7 mouse cellular contexts compared by ENCODE assay signal in the genomic region with DNA sequence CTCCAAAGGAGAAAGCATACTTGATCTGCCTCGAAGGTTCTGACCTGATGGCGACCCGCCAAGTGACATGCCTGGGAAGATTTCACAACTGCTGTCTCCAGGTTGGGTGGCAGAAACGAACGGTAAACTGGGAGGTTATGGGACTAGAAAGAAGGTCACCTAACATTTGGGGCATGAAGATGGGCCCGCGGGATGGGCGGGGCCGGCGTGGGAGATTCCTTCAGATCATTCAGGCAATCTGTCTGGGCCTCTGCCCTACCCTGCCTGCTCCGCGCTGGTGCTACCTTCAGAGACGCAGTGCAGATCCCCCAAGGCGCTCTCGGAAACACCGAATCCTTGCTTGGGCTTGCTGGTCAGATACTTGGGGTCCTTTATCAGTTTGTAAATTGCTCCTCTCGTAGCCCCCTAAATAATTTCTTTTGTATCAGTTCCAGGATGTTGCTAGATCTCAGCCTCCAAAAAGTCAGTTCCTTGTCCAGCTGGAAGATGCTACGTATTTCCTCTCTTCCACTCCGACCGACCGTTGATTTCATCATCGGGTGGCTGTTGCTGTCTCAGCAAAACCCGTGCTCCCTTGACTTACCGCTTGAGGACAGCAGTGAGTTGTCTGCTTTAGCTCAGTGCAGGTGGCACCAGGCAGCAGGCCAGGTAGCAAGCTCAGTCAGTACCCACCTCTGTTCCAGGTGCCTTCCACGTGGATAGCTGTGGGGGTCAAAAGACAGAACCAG. TPM values are rescaled to one million over a fixed set of nuclear protein-coding genes. Genes with fewer than 3 reads are reported as not detected.
DNase-seq lines count a peak whose midpoint lies in the region; ATAC-seq and TF ChIP-seq lines count a peak whose summit lies in the region.

No protein-coding gene starts in this region.

- H3K27me3 ChIP-seq in limb, embryonic 11.5 days (ENCODE audit: control insufficient read depth, insufficient read depth, low read length), result no peaks in the 10 kb centered on the region
- H3K27me3 ChIP-seq in midbrain, embryonic 12.5 days, result peaks cover 9% of the 10 kb centered on the region; the same call in 1 of the 2 replicates
- no peaks in the 10 kb centered on the region for H3K27me3 ChIP-seq in spleen, adult 2 months (ENCODE audit: control insufficient read depth, insufficient read depth, low read length)

- H3K9me3 ChIP-seq in limb, embryonic 11.5 days (ENCODE audit: control insufficient read depth, low read length), result no peaks in the 10 kb centered on the region
- no peaks in the 10 kb centered on the region for H3K9me3 ChIP-seq in midbrain, embryonic 12.5 days

- no peak overlapping the region for H3K9ac ChIP-seq in limb, embryonic 11.5 days (ENCODE audit: low read length)
- peak overlapping the region; percentile 39; the same call in 1 of the 2 replicates for H3K9ac ChIP-seq in midbrain, embryonic 12.5 days (replicated peaks)

- 0 out of 2 replicates have a peak, but pooled peaks have one; percentile 60 for ATAC-seq in limb, embryonic 11.5 days (ENCODE audit: insufficient number of reproducible peaks, low FRiP score, low TSS enrichment, low read depth)
- no peak for ATAC-seq in midbrain, embryonic 12.5 days (ENCODE audit: low FRiP score, low read depth)

- DNase-seq in T-cell, adult 2 months (ENCODE audit: low spot score), result peak; percentile 72
- DNase-seq in cerebellum, adult 8-10 months, result peak; percentile 78
- peak; percentile 24 to 43 for DNase-seq in frontal cortex, postnatal 14 days (ENCODE audit: low spot score in 2 of 2)
- peak; percentile 54 for DNase-seq in kidney, adult 18-20 months
- peak; percentile 47 for DNase-seq in limb, embryonic 11.5 days (ENCODE audit: low spot score)
- peak; percentile 67 to 74 for DNase-seq in spleen, adult 2 months (ENCODE audit: low read depth in 1 of 2, low spot score in 2 of 2)

- H3K4me3 ChIP-seq in limb, embryonic 11.5 days (ENCODE audit: low read depth, low read length), result no peak overlapping the region
- peak overlapping the region; percentile 29 for H3K4me3 ChIP-seq in midbrain, embryonic 12.5 days
- H3K4me3 ChIP-seq in spleen, adult 2 months (ENCODE audit: extremely low read depth, insufficient read depth, insufficient read length), result peak overlapping the region; percentile 51

- H3K36me3 ChIP-seq in limb, embryonic 11.5 days (ENCODE audit: control insufficient read depth, insufficient read depth, low read length), result no peaks in the 10 kb centered on the region
- H3K36me3 ChIP-seq in midbrain, embryonic 12.5 days, result no peaks in the 10 kb centered on the region
- H3K36me3 ChIP-seq in spleen, adult 2 months (ENCODE audit: control insufficient read depth, insufficient read depth, low read length), result no peaks in the 10 kb centered on the region

- H3K27ac ChIP-seq in limb, embryonic 11.5 days (replicated peaks; ENCODE audit: low read depth, low read length), result no peak overlapping the region
- H3K27ac ChIP-seq in midbrain, embryonic 12.5 days (replicated peaks), result no peak overlapping the region
- H3K27ac ChIP-seq in spleen, adult 2 months (ENCODE audit: insufficient read depth, low read length), result peak overlapping the region; percentile 75

- 7% methylated on average over 25 of the region's 25 CpGs for WGBS in limb, embryonic 11.5 days
- WGBS in midbrain, embryonic 12.5 days, result 9% methylated on average over 25 of the region's 25 CpGs
- WGBS in spleen, adult 2 months, result 6% methylated on average over 25 of the region's 25 CpGs

- peak overlapping the region; percentile 33 for H3K4me2 ChIP-seq in limb, embryonic 11.5 days (ENCODE audit: low read depth, severe bottlenecking)
- H3K4me2 ChIP-seq in midbrain, embryonic 12.5 days (replicated peaks), result peak overlapping the region; percentile 48

- peak; percentile 85; the same call in 1 of the 2 replicates for TF ChIP-seq CTCF in spleen, adult 2 months (IDR thresholded peaks at IDR 0.05; ENCODE audit: extremely low read depth, insufficient read depth, insufficient read length, insufficient replicate concordance)

- H3K4me1 ChIP-seq in limb, embryonic 11.5 days (ENCODE audit: control insufficient read depth, insufficient read depth, low read length), result peaks cover 5% of the 10 kb centered on the region
- peaks cover 6% of the 10 kb centered on the region; the same call in 1 of the 2 replicates for H3K4me1 ChIP-seq in midbrain, embryonic 12.5 days
- H3K4me1 ChIP-seq in spleen, adult 2 months (ENCODE audit: control insufficient read depth, insufficient read depth, insufficient read length), result peaks cover 27% of the 10 kb centered on the region

- TF ChIP-seq POLR2A in spleen, adult 2 months (IDR thresholded peaks at IDR 0.05; ENCODE audit: low read depth, low read length), result no peak

RNA-seq across cellular contexts. Expression of a gene that starts 12.6 kb away (rescaled TPM):
- not detected in 2 replicates for polyA plus RNA-seq in limb, embryonic 11.5 days (2014; fragmentation: Nextera tagmentation; extraction: Ambion mirVana)
- polyA plus RNA-seq in midbrain, embryonic 12.5 days (2016; fragmentation: Nextera tagmentation; extraction: Ambion mirVana), result not detected in 2 replicates
- polyA plus RNA-seq in spleen, adult 2 months (2012; rRNA removed), result 0.12 TPM in 1 of 2 replicates, not detected in the other

RNA-seq across cellular contexts. Expression of a gene that starts 26.1 kb away (rescaled TPM):
- polyA plus RNA-seq in limb, embryonic 11.5 days (2014; fragmentation: Nextera tagmentation; extraction: Ambion mirVana), result 7.6 and 7.9 TPM in 2 replicates
- polyA plus RNA-seq in midbrain, embryonic 12.5 days (2016; fragmentation: Nextera tagmentation; extraction: Ambion mirVana), result 6.8 and 6.9 TPM in 2 replicates
- 587 and 1,136 TPM in 2 replicates for polyA plus RNA-seq in spleen, adult 2 months (2012; rRNA removed)

RNA-seq across cellular contexts. Expression of a gene that starts 46.0 kb away (rescaled TPM):
- polyA plus RNA-seq in limb, embryonic 11.5 days (2014; fragmentation: Nextera tagmentation; extraction: Ambion mirVana), result 102 and 118 TPM in 2 replicates
- 81.3 and 83.5 TPM in 2 replicates for polyA plus RNA-seq in midbrain, embryonic 12.5 days (2016; fragmentation: Nextera tagmentation; extraction: Ambion mirVana)
- 40.7 and 49.2 TPM in 2 replicates for polyA plus RNA-seq in spleen, adult 2 months (2012; rRNA removed)

RNA-seq across cellular contexts. Expression of a gene that starts 46.2 kb away (rescaled TPM):
- 52.6 and 53.8 TPM in 2 replicates for polyA plus RNA-seq in limb, embryonic 11.5 days (2014; fragmentation: Nextera tagmentation; extraction: Ambion mirVana)
- polyA plus RNA-seq in midbrain, embryonic 12.5 days (2016; fragmentation: Nextera tagmentation; extraction: Ambion mirVana), result 70.4 and 73.6 TPM in 2 replicates
- polyA plus RNA-seq in spleen, adult 2 months (2012; rRNA removed), result 19.2 and 25.7 TPM in 2 replicates

RNA-seq across cellular contexts. Expression of a gene that starts 49.8 kb away (rescaled TPM):
- not detected in 2 replicates for polyA plus RNA-seq in limb, embryonic 11.5 days (2014; fragmentation: Nextera tagmentation; extraction: Ambion mirVana)
- polyA plus RNA-seq in midbrain, embryonic 12.5 days (2016; fragmentation: Nextera tagmentation; extraction: Ambion mirVana), result not detected in 2 replicates
- not detected in 2 replicates for polyA plus RNA-seq in spleen, adult 2 months (2012; rRNA removed)

Comparison
In these comparisons a context has a peak if more than half of its experiments do, and no peak if none do; other contexts are left out.
1. RNA of a gene that starts 26.1 kb away (polyA plus RNA-seq): 587 to 1,136 TPM in spleen, adult 2 months; 7.6 to 7.9 TPM in limb, embryonic 11.5 days and 6.8 to 6.9 TPM in midbrain, embryonic 12.5 days; every median in the first group is over 10 times any median in the second.
2. Peak in every context shown above with its lines, with median percentiles within 50 percentile points of each other: DNase-seq.